Mouse (Mus musculus) heart, postnatal 0 days (tissue): Measurements from ENCODE around the gene Cd274.

Source experiments
- CTCF ChIP-seq: IDR thresholded peaks from 2 replicates; pipeline ENCODE4 v1.5.1; 2016; ENCODE audit warnings: antibody characterized with exemption, control low read depth, low read depth
- EP300 ChIP-seq: IDR thresholded peaks from 2 replicates; pipeline ENCODE4 v1.6.1; 2016; ENCODE audit warnings: antibody characterized with exemption, low read depth

GRCm38 (mm10) chr19:29419506-29419905 is 52.3 kb downstream of the Cd274 start:
- TF ChIP-seq CTCF: no peak
- no peak for TF ChIP-seq EP300
